Mouse (Mus musculus): ENCODE measurements around the gene Impg2. TPM values are rescaled to one million over a fixed set of nuclear protein-coding genes. Genes with fewer than 3 reads are reported as not detected.
A peak's percentile ranks its signal among the peaks of the same experiment; 100 is the strongest.

Impg2 gene
- polyA plus RNA-seq, 1 experiment from 2014 or later: not detected

DNA sequence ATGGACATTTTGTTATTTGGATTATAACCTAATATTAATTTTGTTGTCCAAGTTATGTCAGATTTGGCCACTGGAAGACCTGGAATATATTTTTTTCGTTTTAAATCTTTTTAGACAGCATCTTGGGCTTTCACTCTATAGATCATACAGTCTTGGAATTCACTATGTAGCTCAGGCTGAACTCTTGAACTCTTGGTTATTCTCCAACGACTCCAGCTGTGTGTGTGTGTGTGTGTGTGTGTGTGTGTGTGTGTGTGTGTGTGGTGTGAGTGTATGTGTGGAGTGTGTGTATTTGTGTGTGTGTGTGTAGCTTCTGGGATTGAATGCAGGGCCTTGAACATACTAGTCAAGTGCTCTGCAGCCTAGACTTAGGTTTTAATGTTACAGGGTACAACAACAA is 25.3 kb downstream of the Impg2 start:
- H3K36me3 ChIP-seq (replicated peaks; ENCODE audit: control insufficient read depth, insufficient read depth, low read depth, low read length): no peaks in the 10 kb centered on the region
- H3K4me2 ChIP-seq (ENCODE audit: low read depth, low read length): no peak overlapping the region
- no peak overlapping the region for H3K4me3 ChIP-seq (ENCODE audit: low read depth, low read length)
- H3K9ac ChIP-seq (replicated peaks; ENCODE audit: low read length): no peak overlapping the region
- no peaks in the 10 kb centered on the region for H3K4me1 ChIP-seq (ENCODE audit: control insufficient read depth, insufficient read depth, low read length)
- ATAC-seq (replicated peaks; ENCODE audit: insufficient number of reproducible peaks, low FRiP score, low TSS enrichment, low read depth) (no peak), DNase-seq (ENCODE audit: low spot score) (no peak)
- H3K27me3 ChIP-seq (ENCODE audit: control insufficient read depth, insufficient read depth, low read length): no peaks in the 10 kb centered on the region
- WGBS: 50% methylated on average over 2 of the region's 2 CpGs
- no peaks in the 10 kb centered on the region for H3K9me3 ChIP-seq (replicated peaks; ENCODE audit: control insufficient read depth, low read length)
- H3K27ac ChIP-seq (replicated peaks; ENCODE audit: low read depth, low read length): no peak overlapping the region

DNA sequence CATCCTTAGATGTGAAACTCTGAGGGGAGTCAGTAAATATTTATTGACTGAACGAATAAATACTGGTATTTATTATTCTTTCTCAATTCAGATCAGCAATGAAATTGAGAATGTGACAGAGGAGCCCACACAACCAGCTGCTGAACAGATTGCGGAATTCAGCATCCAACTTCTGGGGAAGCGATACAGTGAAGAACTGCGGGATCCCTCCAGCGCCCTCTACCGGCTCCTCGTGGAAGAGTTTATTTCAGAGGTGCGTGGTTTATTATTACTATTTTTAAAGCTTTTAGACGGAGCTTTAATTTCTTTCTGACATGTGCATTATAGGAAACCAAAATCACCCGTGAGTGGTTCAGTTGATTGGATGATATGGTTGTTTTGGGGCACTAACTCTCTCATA is 27.2 kb downstream of the Impg2 start:
- Histone ChIP-seq H3K9me3 (replicated peaks; ENCODE audit: control insufficient read depth, low read length) (no peaks in the 10 kb centered on the region), H3K27ac (replicated peaks; ENCODE audit: low read depth, low read length) (no peak overlapping the region), H3K27me3 (ENCODE audit: control insufficient read depth, insufficient read depth, low read length) (no peaks in the 10 kb centered on the region), H3K36me3 (replicated peaks; ENCODE audit: control insufficient read depth, insufficient read depth, low read depth, low read length) (no peaks in the 10 kb centered on the region), H3K9ac (replicated peaks; ENCODE audit: low read length) (no peak overlapping the region), H3K4me3 (ENCODE audit: low read depth, low read length) (no peak overlapping the region), H3K4me1 (ENCODE audit: control insufficient read depth, insufficient read depth, low read length) (no peaks in the 10 kb centered on the region), H3K4me2 (ENCODE audit: low read depth, low read length) (no peak overlapping the region)
- ATAC-seq (replicated peaks; ENCODE audit: insufficient number of reproducible peaks, low FRiP score, low TSS enrichment, low read depth) (no peak), DNase-seq (ENCODE audit: low spot score) (peak; percentile 32)
- WGBS: 55% methylated on average over 10 of the region's 10 CpGs

DNA sequence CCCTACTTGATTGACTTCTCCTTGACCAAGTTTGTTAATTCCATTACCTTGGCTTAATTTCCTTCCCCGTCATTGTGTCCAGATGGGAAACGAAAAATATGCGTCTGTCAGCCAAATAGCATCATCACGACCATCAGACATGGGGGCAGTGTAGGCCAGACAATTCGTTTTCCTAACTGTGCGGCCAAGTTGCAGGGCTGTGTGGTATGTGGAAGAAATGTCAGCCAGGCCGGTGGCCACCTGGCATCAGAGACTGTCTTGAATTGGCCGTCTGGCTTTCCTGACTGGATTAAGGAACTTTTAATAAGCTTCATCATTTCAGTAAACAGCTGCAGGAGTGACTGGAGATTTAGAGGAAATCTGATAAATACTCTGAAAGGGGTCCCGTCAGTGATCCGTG is 28.6 kb downstream of the Impg2 start:
- no peak for ATAC-seq (replicated peaks; ENCODE audit: insufficient number of reproducible peaks, low FRiP score, low TSS enrichment, low read depth)
- H3K4me3 ChIP-seq (ENCODE audit: low read depth, low read length): no peak overlapping the region
- no peak overlapping the region for H3K9ac ChIP-seq (replicated peaks; ENCODE audit: low read length)
- WGBS: 71% methylated on average over 10 of the region's 10 CpGs
- no peaks in the 10 kb centered on the region for H3K36me3 ChIP-seq (replicated peaks; ENCODE audit: control insufficient read depth, insufficient read depth, low read depth, low read length)
- no peak for DNase-seq (ENCODE audit: low spot score)
- H3K9me3 ChIP-seq (replicated peaks; ENCODE audit: control insufficient read depth, low read length): no peaks in the 10 kb centered on the region
- H3K4me2 ChIP-seq (ENCODE audit: low read depth, low read length): no peak overlapping the region
- H3K27me3 ChIP-seq (ENCODE audit: control insufficient read depth, insufficient read depth, low read length): no peaks in the 10 kb centered on the region
- no peaks in the 10 kb centered on the region for H3K4me1 ChIP-seq (ENCODE audit: control insufficient read depth, insufficient read depth, low read length)
- H3K27ac ChIP-seq (replicated peaks; ENCODE audit: low read depth, low read length): no peak overlapping the region

DNA sequence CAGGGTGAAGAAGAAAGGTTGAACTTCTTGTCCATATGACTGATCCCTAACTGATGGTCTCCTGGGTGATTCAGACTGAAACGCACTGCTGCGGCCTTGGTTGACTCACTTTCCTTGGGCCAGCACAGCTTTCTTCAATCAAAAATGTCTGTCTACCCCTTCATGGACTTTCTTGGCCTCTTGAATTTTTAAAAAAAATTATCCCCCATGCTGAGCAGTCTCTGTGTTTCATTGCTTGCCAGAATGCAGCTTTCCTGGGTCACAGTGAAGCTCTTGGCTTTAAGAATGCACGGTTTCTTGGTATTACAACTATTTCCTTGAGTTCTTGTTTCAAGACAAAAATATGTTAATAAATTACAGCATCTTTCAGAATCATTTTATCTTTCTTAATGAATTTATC is 41.9 kb downstream of the Impg2 start:
- Histone ChIP-seq H3K9me3 (replicated peaks; ENCODE audit: control insufficient read depth, low read length) (no peaks in the 10 kb centered on the region), H3K36me3 (replicated peaks; ENCODE audit: control insufficient read depth, insufficient read depth, low read depth, low read length) (no peaks in the 10 kb centered on the region), H3K9ac (replicated peaks; ENCODE audit: low read length) (no peak overlapping the region), H3K27ac (replicated peaks; ENCODE audit: low read depth, low read length) (no peak overlapping the region), H3K27me3 (ENCODE audit: control insufficient read depth, insufficient read depth, low read length) (no peaks in the 10 kb centered on the region), H3K4me1 (ENCODE audit: control insufficient read depth, insufficient read depth, low read length) (no peaks in the 10 kb centered on the region), H3K4me3 (ENCODE audit: low read depth, low read length) (no peak overlapping the region), H3K4me2 (ENCODE audit: low read depth, low read length) (no peak overlapping the region)
- ATAC-seq (replicated peaks; ENCODE audit: insufficient number of reproducible peaks, low FRiP score, low TSS enrichment, low read depth) (no peak), DNase-seq (ENCODE audit: low spot score) (no peak)
- WGBS: 90% methylated on average over 3 of the region's 3 CpGs

DNA sequence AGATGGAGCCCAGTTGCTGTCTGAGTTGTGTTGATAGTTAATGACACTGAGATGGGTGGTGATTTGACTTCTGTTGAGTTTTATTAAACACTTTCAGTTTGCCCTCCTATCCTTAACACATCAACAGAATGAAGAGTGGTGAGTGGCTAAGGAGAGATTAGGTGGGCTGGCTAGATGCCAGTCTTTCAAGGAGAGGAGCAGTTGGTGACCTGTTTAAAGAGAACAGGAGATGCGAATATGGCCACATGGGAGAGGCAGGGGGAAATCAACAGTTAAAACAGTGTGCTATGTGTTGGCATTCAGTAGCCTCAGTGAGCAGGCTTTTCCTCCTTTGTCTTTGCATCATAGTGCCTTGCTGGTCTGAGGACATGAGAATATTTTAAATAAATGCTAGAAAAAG is 69.8 kb downstream of the Impg2 start:
- DNase-seq (ENCODE audit: low spot score): no peak
- 89% methylated on average over 1 of the region's 1 CpGs for WGBS
- Histone ChIP-seq H3K36me3 (replicated peaks; ENCODE audit: control insufficient read depth, insufficient read depth, low read depth, low read length) (no peaks in the 10 kb centered on the region), H3K4me3 (ENCODE audit: low read depth, low read length) (no peak overlapping the region), H3K27ac (replicated peaks; ENCODE audit: low read depth, low read length) (no peak overlapping the region), H3K27me3 (ENCODE audit: control insufficient read depth, insufficient read depth, low read length) (no peaks in the 10 kb centered on the region), H3K9me3 (replicated peaks; ENCODE audit: control insufficient read depth, low read length) (no peaks in the 10 kb centered on the region), H3K4me1 (ENCODE audit: control insufficient read depth, insufficient read depth, low read length) (no peaks in the 10 kb centered on the region), H3K4me2 (ENCODE audit: low read depth, low read length) (no peak overlapping the region), H3K9ac (replicated peaks; ENCODE audit: low read length) (no peak overlapping the region)
- no peak for ATAC-seq (replicated peaks; ENCODE audit: insufficient number of reproducible peaks, low FRiP score, low TSS enrichment, low read depth)

DNA sequence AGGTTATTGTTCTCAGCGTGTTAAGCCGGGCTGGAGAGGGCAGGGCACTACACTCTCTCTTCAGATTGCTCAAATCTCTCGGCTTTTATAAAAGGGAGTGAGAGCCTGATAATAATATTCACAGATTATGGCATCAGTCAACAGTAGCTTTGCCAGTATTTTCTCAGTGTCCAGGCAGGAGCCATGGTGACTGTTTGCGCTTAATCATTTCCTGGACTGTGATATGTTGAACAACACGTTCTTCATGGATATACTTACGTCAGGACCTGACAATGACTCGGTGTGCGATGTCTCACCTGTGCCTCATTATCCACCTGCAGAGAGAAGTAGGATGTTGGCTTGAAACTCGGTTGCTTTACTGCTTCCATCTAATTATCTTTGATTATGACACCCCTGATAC is 74.9 kb downstream of the Impg2 start:
- Histone ChIP-seq H3K4me1 (ENCODE audit: control insufficient read depth, insufficient read depth, low read length) (no peaks in the 10 kb centered on the region), H3K4me2 (ENCODE audit: low read depth, low read length) (no peak overlapping the region), H3K27me3 (ENCODE audit: control insufficient read depth, insufficient read depth, low read length) (no peaks in the 10 kb centered on the region), H3K36me3 (replicated peaks; ENCODE audit: control insufficient read depth, insufficient read depth, low read depth, low read length) (no peaks in the 10 kb centered on the region), H3K27ac (replicated peaks; ENCODE audit: low read depth, low read length) (no peak overlapping the region), H3K9me3 (replicated peaks; ENCODE audit: control insufficient read depth, low read length) (no peaks in the 10 kb centered on the region), H3K4me3 (ENCODE audit: low read depth, low read length) (no peak overlapping the region), H3K9ac (replicated peaks; ENCODE audit: low read length) (no peak overlapping the region)
- WGBS: 76% methylated on average over 9 of the region's 9 CpGs
- ATAC-seq (replicated peaks; ENCODE audit: insufficient number of reproducible peaks, low FRiP score, low TSS enrichment, low read depth) (no peak), DNase-seq (ENCODE audit: low spot score) (no peak)

DNA sequence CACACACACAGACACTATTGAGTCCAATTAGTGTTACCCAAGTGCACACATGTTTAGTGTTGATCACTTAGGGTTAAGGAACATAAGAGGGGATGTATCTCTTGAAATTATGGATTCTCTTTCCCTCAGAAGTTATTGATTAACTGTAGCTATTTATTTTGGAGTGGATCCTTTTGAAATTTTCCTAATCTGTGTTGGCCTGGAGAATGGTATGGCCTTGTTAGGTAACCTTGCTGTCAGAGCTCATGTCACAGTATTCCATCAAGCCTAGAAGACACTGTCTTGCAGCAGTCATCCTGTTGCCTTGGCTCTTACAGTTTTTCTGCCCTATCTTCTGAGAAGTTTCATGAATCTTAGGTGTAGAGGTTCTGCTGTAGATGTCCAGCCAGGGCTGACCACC is 75.6 kb downstream of the Impg2 start:
- DNase-seq (ENCODE audit: low spot score) (no peak), ATAC-seq (replicated peaks; ENCODE audit: insufficient number of reproducible peaks, low FRiP score, low TSS enrichment, low read depth) (no peak)
- no peak overlapping the region for H3K4me2 ChIP-seq (ENCODE audit: low read depth, low read length)
- H3K4me3 ChIP-seq (ENCODE audit: low read depth, low read length): no peak overlapping the region
- H3K9me3 ChIP-seq (replicated peaks; ENCODE audit: control insufficient read depth, low read length): no peaks in the 10 kb centered on the region
- H3K36me3 ChIP-seq (replicated peaks; ENCODE audit: control insufficient read depth, insufficient read depth, low read depth, low read length): no peaks in the 10 kb centered on the region
- H3K27ac ChIP-seq (replicated peaks; ENCODE audit: low read depth, low read length): no peak overlapping the region
- H3K4me1 ChIP-seq (ENCODE audit: control insufficient read depth, insufficient read depth, low read length): no peaks in the 10 kb centered on the region
- H3K9ac ChIP-seq (replicated peaks; ENCODE audit: low read length): no peak overlapping the region
- no peaks in the 10 kb centered on the region for H3K27me3 ChIP-seq (ENCODE audit: control insufficient read depth, insufficient read depth, low read length)

DNA sequence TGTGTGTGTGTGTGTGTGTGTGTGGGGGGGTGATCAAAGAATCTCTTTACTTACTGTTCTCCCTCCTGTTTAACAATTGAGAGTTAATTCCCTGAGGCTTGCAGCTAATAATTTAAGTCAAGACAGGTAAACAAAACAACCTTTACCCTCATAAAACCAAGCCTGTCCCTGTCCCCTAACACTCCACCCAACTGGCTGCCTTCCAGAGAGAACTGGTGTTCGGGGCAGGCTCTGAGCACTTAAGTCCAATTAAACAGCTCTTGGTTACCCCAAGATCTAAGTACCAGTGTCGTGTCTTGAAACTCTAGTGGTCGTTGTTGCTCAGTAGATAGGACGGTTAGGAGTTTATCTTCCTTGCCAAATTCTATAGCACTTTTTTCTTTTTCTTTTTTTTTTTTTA is 77.2 kb downstream of the Impg2 start:
- WGBS: 79% methylated on average over 4 of the region's 4 CpGs
- Histone ChIP-seq H3K36me3 (replicated peaks; ENCODE audit: control insufficient read depth, insufficient read depth, low read depth, low read length) (no peaks in the 10 kb centered on the region), H3K4me2 (ENCODE audit: low read depth, low read length) (no peak overlapping the region), H3K4me1 (ENCODE audit: control insufficient read depth, insufficient read depth, low read length) (no peaks in the 10 kb centered on the region), H3K27me3 (ENCODE audit: control insufficient read depth, insufficient read depth, low read length) (no peaks in the 10 kb centered on the region), H3K27ac (replicated peaks; ENCODE audit: low read depth, low read length) (no peak overlapping the region), H3K9ac (replicated peaks; ENCODE audit: low read length) (no peak overlapping the region), H3K9me3 (replicated peaks; ENCODE audit: control insufficient read depth, low read length) (no peaks in the 10 kb centered on the region), H3K4me3 (ENCODE audit: low read depth, low read length) (no peak overlapping the region)
- ATAC-seq (replicated peaks; ENCODE audit: insufficient number of reproducible peaks, low FRiP score, low TSS enrichment, low read depth) (no peak), DNase-seq (ENCODE audit: low spot score) (no peak)

DNA sequence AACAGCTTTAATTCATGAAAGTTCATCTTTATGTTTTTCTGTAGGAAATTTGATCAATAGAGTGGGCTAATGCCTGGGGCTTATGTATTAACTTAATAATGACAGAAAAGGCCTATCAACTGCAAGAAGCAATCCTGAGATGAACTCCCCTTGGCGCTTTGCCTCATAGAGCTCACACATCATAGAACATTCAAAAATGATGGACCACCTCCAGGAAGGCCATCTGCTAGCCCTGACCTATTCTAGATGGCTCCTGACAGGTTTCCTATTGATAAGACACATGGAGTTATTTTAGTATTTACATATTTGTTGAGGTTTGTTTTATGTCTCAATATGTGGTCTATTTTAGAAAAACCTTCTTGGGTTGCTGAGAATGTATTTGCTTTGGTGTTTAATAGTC is 79.2 kb downstream of the Impg2 start:
- H3K9ac ChIP-seq (replicated peaks; ENCODE audit: low read length): no peak overlapping the region
- no peak for ATAC-seq (replicated peaks; ENCODE audit: insufficient number of reproducible peaks, low FRiP score, low TSS enrichment, low read depth)
- H3K36me3 ChIP-seq (replicated peaks; ENCODE audit: control insufficient read depth, insufficient read depth, low read depth, low read length): no peaks in the 10 kb centered on the region
- no peak overlapping the region for H3K4me3 ChIP-seq (ENCODE audit: low read depth, low read length)
- no peaks in the 10 kb centered on the region for H3K9me3 ChIP-seq (replicated peaks; ENCODE audit: control insufficient read depth, low read length)
- no peaks in the 10 kb centered on the region for H3K4me1 ChIP-seq (ENCODE audit: control insufficient read depth, insufficient read depth, low read length)
- H3K27ac ChIP-seq (replicated peaks; ENCODE audit: low read depth, low read length): no peak overlapping the region
- DNase-seq (ENCODE audit: low spot score): no peak
- no peak overlapping the region for H3K4me2 ChIP-seq (ENCODE audit: low read depth, low read length)
- 97% methylated on average over 1 of the region's 1 CpGs for WGBS
- H3K27me3 ChIP-seq (ENCODE audit: control insufficient read depth, insufficient read depth, low read length): no peaks in the 10 kb centered on the region

All from embryonic facial prominence, embryonic 11.5 days (tissue).